Mouse (Mus musculus): ENCODE measurements around the gene Pigu.

Pigu gene

GRCm38 (mm10) chr2:155236362-155236992, 120.8 kb downstream of the Pigu start, which contains the start of gene Dynlrb1:
TSS of gene Dynlrb1 (plus strand) at chr2:155236533.
- DNase-seq (ENCODE audit: extremely low spot score): peak; percentile 99

- DNase-seq (ENCODE audit: extremely low spot score): peak; percentile 37
These were observed 121.4 kb downstream of the Pigu start for GRCm38 (mm10) chr2:155235746-155236361.

Data from embryo, embryonic 9.5 days (tissue).